Mouse (Mus musculus) monocyte, adult 5-6 weeks (primary cell): ENCODE results near the gene Actrt1. TPM values are rescaled to one million over a fixed set of nuclear protein-coding genes. Genes with fewer than 3 reads are reported as not detected.

Experiments
- ATAC-seq: fragments of 153-309, 156-312 bp; replicated peaks from 2 replicates; pipeline ENCODE4 v1.8.0; 2017; ENCODE audit warnings: mild to moderate bottlenecking; ENCODE audit not compliant: low TSS enrichment, insufficient number of reproducible peaks, severe bottlenecking, poor library complexity, low FRiP score
- total RNA-seq: library from RNA; stranded (forward); fragments of 200-1000, 200-491, 200-594 nt; gene quantifications from 3 replicates; pipeline ENCODE4 v1.2.3, GENCODE M21; 2017

The Actrt1 gene
- not detected in 3 replicates for total RNA-seq

DNA sequence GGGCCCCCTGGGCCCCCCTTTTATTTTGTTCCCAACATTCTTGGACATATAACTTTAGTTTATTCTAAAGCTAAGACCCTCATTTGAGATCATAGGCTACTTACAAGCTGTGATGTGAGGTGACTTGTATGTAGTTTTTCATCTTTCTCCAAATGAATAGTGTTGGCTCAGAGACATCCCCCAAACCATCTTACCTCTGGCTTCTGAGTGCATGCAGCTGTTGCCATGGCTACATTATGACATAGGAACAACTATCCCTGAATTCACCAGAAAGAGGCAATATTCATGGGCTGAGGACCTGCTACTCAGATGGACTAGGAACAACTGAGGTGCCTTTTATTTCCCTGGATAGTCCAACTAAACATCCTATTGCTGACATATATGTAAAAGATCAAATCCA is at the start of gene Actrt1:
Actrt1 (plus strand) TSS at position 301 of the 400 bp plus-strand sequence.
- no peak for ATAC-seq

DNA sequence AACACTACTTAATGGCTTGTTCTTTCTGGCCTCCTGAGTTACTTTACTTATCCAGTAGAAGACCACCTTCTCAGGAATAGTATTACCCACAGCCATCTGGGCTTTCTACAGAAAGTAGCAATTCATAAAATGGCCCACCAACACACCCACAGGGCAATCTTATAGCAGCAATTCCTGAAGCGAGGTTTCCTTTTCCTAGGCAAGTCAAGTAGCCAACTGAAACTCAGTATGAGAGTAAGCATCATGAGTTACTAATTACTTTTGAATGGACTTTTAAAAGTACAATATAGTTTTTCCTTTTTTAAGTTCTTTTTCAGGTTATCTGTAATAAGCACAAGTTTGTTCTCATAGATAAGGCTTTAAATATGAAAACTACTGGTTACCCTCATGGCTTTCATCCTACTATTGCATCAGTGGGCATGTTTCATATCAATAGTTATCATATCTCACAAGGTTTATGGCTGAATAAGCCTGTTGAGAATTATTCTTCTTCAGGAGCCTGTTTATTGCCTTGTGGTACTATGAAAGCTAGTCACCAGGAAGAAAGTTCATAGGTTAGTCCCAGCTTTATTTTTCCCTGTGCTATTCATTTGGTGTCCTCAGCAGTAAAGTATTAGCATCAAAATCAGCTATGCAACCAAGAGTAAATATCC is 2.8 kb downstream of the Actrt1 start:
- no peak for ATAC-seq
